Mouse (Mus musculus): ENCODE measurements around the gene Serpina11. TPM values are rescaled to one million over a fixed set of nuclear protein-coding genes. Genes with fewer than 3 reads are reported as not detected.

Gene Serpina11
- 2.7 and 3.0 TPM in 2 replicates for polyA plus RNA-seq (2014; fragmentation: Nextera tagmentation; extraction: Ambion mirVana)

- H3K27ac ChIP-seq (ENCODE audit: low read depth, low read length): peak within 1 kb of the TSS; percentile 38
Observed at GRCm38 (mm10) chr12:103989857-103990256, at the start of gene Serpina11. Gene Serpina11, minus strand, starts transcription at chr12:103989957.

GRCm38 (mm10) chr12:104038181-104038580, 48.4 kb upstream of the Serpina11 start:
- Histone ChIP-seq H3K27ac (ENCODE audit: low read depth, low read length) (no peak overlapping the region), H3K9me3 (ENCODE audit: control insufficient read depth, low read length) (no peaks in the 10 kb centered on the region), H3K36me3 (ENCODE audit: control insufficient read depth, insufficient read depth, low read length) (no peaks in the 10 kb centered on the region), H3K4me2 (no peak overlapping the region), H3K4me3 (ENCODE audit: low read depth, low read length) (no peak overlapping the region), H3K27me3 (replicated peaks; ENCODE audit: control insufficient read depth, insufficient read depth, low read length) (no peaks in the 10 kb centered on the region), H3K4me1 (replicated peaks; ENCODE audit: control insufficient read depth, insufficient read depth, low read length) (no peaks in the 10 kb centered on the region), H3K9ac (ENCODE audit: low read depth, low read length) (no peak overlapping the region)
- 84% methylated on average over 7 of the region's 7 CpGs for WGBS
- ATAC-seq (replicated peaks; ENCODE audit: low FRiP score) (no peak), DNase-seq (ENCODE audit: low spot score) (no peak)

More at GRCm38 (mm10) chr12:103989857-103990256, at the start of gene Serpina11:
- H3K4me3 ChIP-seq (ENCODE audit: low read depth, low read length): no peak within 1 kb of the TSS
- H3K9ac ChIP-seq (ENCODE audit: low read depth, low read length): no peak within 1 kb of the TSS
- no peaks in the 10 kb centered on the region for H3K27me3 ChIP-seq (replicated peaks; ENCODE audit: control insufficient read depth, insufficient read depth, low read length)
- no peak for DNase-seq (ENCODE audit: low spot score)
- H3K9me3 ChIP-seq (ENCODE audit: control insufficient read depth, low read length): no peaks in the 10 kb centered on the region
- no peaks in the 10 kb centered on the region for H3K4me1 ChIP-seq (replicated peaks; ENCODE audit: control insufficient read depth, insufficient read depth, low read length)
- no peak within 1 kb of the TSS for H3K4me2 ChIP-seq
- ATAC-seq (replicated peaks; ENCODE audit: low FRiP score): no peak
- WGBS: 68% methylated on average over 6 of the region's 6 CpGs
- no peaks in the 10 kb centered on the region for H3K36me3 ChIP-seq (ENCODE audit: control insufficient read depth, insufficient read depth, low read length)

- H3K27me3 ChIP-seq (replicated peaks; ENCODE audit: control insufficient read depth, insufficient read depth, low read length): no peaks in the 10 kb centered on the region
- ATAC-seq (replicated peaks; ENCODE audit: low FRiP score) (no peak), DNase-seq (ENCODE audit: low spot score) (no peak)
- H3K4me1 ChIP-seq (replicated peaks; ENCODE audit: control insufficient read depth, insufficient read depth, low read length): no peaks in the 10 kb centered on the region
- no peaks in the 10 kb centered on the region for H3K36me3 ChIP-seq (ENCODE audit: control insufficient read depth, insufficient read depth, low read length)
- no peak overlapping the region for H3K9ac ChIP-seq (ENCODE audit: low read depth, low read length)
- no peaks in the 10 kb centered on the region for H3K9me3 ChIP-seq (ENCODE audit: control insufficient read depth, low read length)
- no peak overlapping the region for H3K4me3 ChIP-seq (ENCODE audit: low read depth, low read length)
- H3K4me2 ChIP-seq: no peak overlapping the region
- 88% methylated on average over 1 of the region's 1 CpGs for WGBS
- no peak overlapping the region for H3K27ac ChIP-seq (ENCODE audit: low read depth, low read length)
Observed at GRCm38 (mm10) chr12:104033752-104034151, 44.0 kb upstream of the Serpina11 start.

- Histone ChIP-seq H3K4me3 (ENCODE audit: low read depth, low read length) (no peak overlapping the region), H3K27me3 (replicated peaks; ENCODE audit: control insufficient read depth, insufficient read depth, low read length) (no peaks in the 10 kb centered on the region), H3K36me3 (ENCODE audit: control insufficient read depth, insufficient read depth, low read length) (no peaks in the 10 kb centered on the region), H3K9ac (ENCODE audit: low read depth, low read length) (no peak overlapping the region), H3K27ac (ENCODE audit: low read depth, low read length) (no peak overlapping the region), H3K9me3 (ENCODE audit: control insufficient read depth, low read length) (no peaks in the 10 kb centered on the region), H3K4me1 (replicated peaks; ENCODE audit: control insufficient read depth, insufficient read depth, low read length) (no peaks in the 10 kb centered on the region), H3K4me2 (no peak overlapping the region)
- DNase-seq (ENCODE audit: low spot score): no peak
- WGBS: 37% methylated on average over 8 of the region's 8 CpGs
- peak; percentile 26; the same call in 1 of the 2 replicates for ATAC-seq (replicated peaks; ENCODE audit: low FRiP score)
Observed at GRCm38 (mm10) chr12:104029986-104030385, 40.2 kb upstream of the Serpina11 start.

- Histone ChIP-seq H3K27me3 (replicated peaks; ENCODE audit: control insufficient read depth, insufficient read depth, low read length) (no peaks in the 10 kb centered on the region), H3K9ac (ENCODE audit: low read depth, low read length) (no peak overlapping the region), H3K36me3 (ENCODE audit: control insufficient read depth, insufficient read depth, low read length) (no peaks in the 10 kb centered on the region), H3K27ac (ENCODE audit: low read depth, low read length) (no peak overlapping the region), H3K4me3 (ENCODE audit: low read depth, low read length) (no peak overlapping the region), H3K9me3 (ENCODE audit: control insufficient read depth, low read length) (no peaks in the 10 kb centered on the region), H3K4me2 (no peak overlapping the region), H3K4me1 (replicated peaks; ENCODE audit: control insufficient read depth, insufficient read depth, low read length) (no peaks in the 10 kb centered on the region)
- WGBS: 74% methylated on average over 3 of the region's 3 CpGs
- DNase-seq (ENCODE audit: low spot score): no peak
- ATAC-seq (replicated peaks; ENCODE audit: low FRiP score): no peak
Observed at GRCm38 (mm10) chr12:104015280-104015679, 25.5 kb upstream of the Serpina11 start.

- no peaks in the 10 kb centered on the region for H3K27me3 ChIP-seq (replicated peaks; ENCODE audit: control insufficient read depth, insufficient read depth, low read length)
- WGBS: 85% methylated on average over 6 of the region's 6 CpGs
- no peaks in the 10 kb centered on the region for H3K9me3 ChIP-seq (ENCODE audit: control insufficient read depth, low read length)
- DNase-seq (ENCODE audit: low spot score) (no peak), ATAC-seq (replicated peaks; ENCODE audit: low FRiP score) (no peak)
- no peaks in the 10 kb centered on the region for H3K36me3 ChIP-seq (ENCODE audit: control insufficient read depth, insufficient read depth, low read length)
- H3K4me3 ChIP-seq (ENCODE audit: low read depth, low read length): no peak within 1 kb of the TSS
- H3K9ac ChIP-seq (ENCODE audit: low read depth, low read length): no peak within 1 kb of the TSS
- no peak within 1 kb of the TSS for H3K27ac ChIP-seq (ENCODE audit: low read depth, low read length)
- H3K4me1 ChIP-seq (replicated peaks; ENCODE audit: control insufficient read depth, insufficient read depth, low read length): no peaks in the 10 kb centered on the region
- H3K4me2 ChIP-seq: no peak within 1 kb of the TSS
Observed at GRCm38 (mm10) chr12:104013620-104014019, 23.9 kb upstream of the Serpina11 start, which contains the start of gene Serpina9. Gene Serpina9, minus strand, starts transcription at chr12:104013755.

- Histone ChIP-seq H3K4me3 (ENCODE audit: low read depth, low read length) (no peak overlapping the region), H3K27me3 (replicated peaks; ENCODE audit: control insufficient read depth, insufficient read depth, low read length) (no peaks in the 10 kb centered on the region), H3K4me2 (no peak overlapping the region), H3K36me3 (ENCODE audit: control insufficient read depth, insufficient read depth, low read length) (no peaks in the 10 kb centered on the region), H3K4me1 (replicated peaks; ENCODE audit: control insufficient read depth, insufficient read depth, low read length) (no peaks in the 10 kb centered on the region), H3K27ac (ENCODE audit: low read depth, low read length) (no peak overlapping the region), H3K9me3 (ENCODE audit: control insufficient read depth, low read length) (peaks cover 3% of the 10 kb centered on the region; the same call in 1 of the 2 replicates), H3K9ac (ENCODE audit: low read depth, low read length) (no peak overlapping the region)
- no peak for DNase-seq (ENCODE audit: low spot score)
- 75% methylated on average over 5 of the region's 5 CpGs for WGBS
- ATAC-seq (replicated peaks; ENCODE audit: low FRiP score): no peak
Observed at GRCm38 (mm10) chr12:104004689-104005088, 14.9 kb upstream of the Serpina11 start.

- Histone ChIP-seq H3K4me3 (ENCODE audit: low read depth, low read length) (no peak overlapping the region), H3K4me2 (no peak overlapping the region), H3K9ac (ENCODE audit: low read depth, low read length) (no peak overlapping the region), H3K36me3 (ENCODE audit: control insufficient read depth, insufficient read depth, low read length) (no peaks in the 10 kb centered on the region), H3K4me1 (replicated peaks; ENCODE audit: control insufficient read depth, insufficient read depth, low read length) (no peaks in the 10 kb centered on the region), H3K27me3 (replicated peaks; ENCODE audit: control insufficient read depth, insufficient read depth, low read length) (no peaks in the 10 kb centered on the region), H3K27ac (ENCODE audit: low read depth, low read length) (no peak overlapping the region), H3K9me3 (ENCODE audit: control insufficient read depth, low read length) (peaks cover 3% of the 10 kb centered on the region; the same call in 1 of the 2 replicates)
- 61% methylated on average over 4 of the region's 4 CpGs for WGBS
- ATAC-seq (replicated peaks; ENCODE audit: low FRiP score): no peak
- DNase-seq (ENCODE audit: low spot score): no peak
Observed at GRCm38 (mm10) chr12:104003238-104003612, 13.5 kb upstream of the Serpina11 start.

GRCm38 (mm10) chr12:104002569-104003237, 12.9 kb upstream of the Serpina11 start:
- H3K27ac ChIP-seq (ENCODE audit: low read depth, low read length): no peak overlapping the region
- ATAC-seq (replicated peaks; ENCODE audit: low FRiP score): no peak
- no peak overlapping the region for H3K4me2 ChIP-seq

More at GRCm38 (mm10) chr12:104002569-104003237, 12.9 kb upstream of the Serpina11 start:
- no peak overlapping the region for H3K4me3 ChIP-seq (ENCODE audit: low read depth, low read length)
- H3K36me3 ChIP-seq (ENCODE audit: control insufficient read depth, insufficient read depth, low read length): no peaks in the 10 kb centered on the region
- no peak overlapping the region for H3K9ac ChIP-seq (ENCODE audit: low read depth, low read length)
- WGBS: 74% methylated on average over 10 of the region's 10 CpGs
- DNase-seq (ENCODE audit: low spot score): no peak
- no peaks in the 10 kb centered on the region for H3K4me1 ChIP-seq (replicated peaks; ENCODE audit: control insufficient read depth, insufficient read depth, low read length)
- no peaks in the 10 kb centered on the region for H3K27me3 ChIP-seq (replicated peaks; ENCODE audit: control insufficient read depth, insufficient read depth, low read length)
- H3K9me3 ChIP-seq (ENCODE audit: control insufficient read depth, low read length): peaks cover 3% of the 10 kb centered on the region; the same call in 1 of the 2 replicates

Measured in liver, embryonic 11.5 days (tissue).